Mouse (Mus musculus) left cerebral cortex, postnatal 36 days (tissue): ENCODE results near the gene Lpp. TPM values are rescaled to one million over a fixed set of nuclear protein-coding genes. Genes with fewer than 3 reads are reported as not detected.
A peak's percentile ranks its signal among the peaks of the same experiment; 100 is the strongest.

Experiments
- DNase-seq, 2 experiments: peaks; one replicate each; pipeline ENCODE4 v3.0.0; 2021 to 2022; ENCODE audit warnings: low spot score in 2 of 2, mixed read lengths in 1 of 2
- intact Hi-C: fragments of 180-260 bp; cut with DNase I; formaldehyde crosslinking; loops from one replicate; pipeline ENCODE4 v1.15.1; 2025
- total RNA-seq, 2 experiments: library from RNA; stranded (reverse); gene quantifications; 2 replicates each; pipeline ENCODE4 v1.2.3; 2021

Gene Lpp
- total RNA-seq, 2 experiments from 2014 or later, result 4.4 to 7.8 TPM

- DNase-seq, result no peak
- intact Hi-C loops, result no loop called here
Observed at GRCm38 (mm10) chr16:24737362-24738057, 344.2 kb downstream of the Lpp start.

GRCm38 (mm10) chr16:24740714-24741113 lies 347.4 kb downstream of the Lpp start:
- intact Hi-C loops, result no loop called here
- DNase-seq, result no peak

GRCm38 (mm10) chr16:24749816-24750215 lies 356.5 kb downstream of the Lpp start:
- no peak for DNase-seq

GRCm38 (mm10) chr16:24756141-24756540 lies 362.8 kb downstream of the Lpp start:
- intact Hi-C loops, result no loop called here
- DNase-seq, result no peak

More at GRCm38 (mm10) chr16:24749816-24750215, 356.5 kb downstream of the Lpp start:
- intact Hi-C loops, result no loop called here

- DNase-seq, result no peak
- intact Hi-C loops, result no loop called here
Observed at GRCm38 (mm10) chr16:24766051-24766450, 372.7 kb downstream of the Lpp start.

- DNase-seq, result no peak
Observed at GRCm38 (mm10) chr16:24766596-24766995, 373.3 kb downstream of the Lpp start.

GRCm38 (mm10) chr16:24777053-24777452 lies 383.7 kb downstream of the Lpp start:
- no peak for DNase-seq
- intact Hi-C loops, result no loop called here

More at GRCm38 (mm10) chr16:24766596-24766995, 373.3 kb downstream of the Lpp start:
- intact Hi-C loops, result no loop called here

- intact Hi-C loops, result no loop called here
- no peak for DNase-seq
Observed at GRCm38 (mm10) chr16:24778432-24779274, 385.3 kb downstream of the Lpp start.

GRCm38 (mm10) chr16:24780545-24780944 lies 387.2 kb downstream of the Lpp start:
- intact Hi-C loops, result no loop called here
- no peak for DNase-seq

GRCm38 (mm10) chr16:24781922-24782321 lies 388.6 kb downstream of the Lpp start:
- intact Hi-C loops, result no loop called here
- DNase-seq, result no peak

- intact Hi-C loops, result no loop called here
- no peak for DNase-seq
Observed at GRCm38 (mm10) chr16:24785651-24786050, 392.3 kb downstream of the Lpp start.

- intact Hi-C loops, result no loop called here
- DNase-seq, result no peak
Observed at GRCm38 (mm10) chr16:24788973-24789372, 395.7 kb downstream of the Lpp start.

GRCm38 (mm10) chr16:24791387-24791786 lies 398.1 kb downstream of the Lpp start:
- DNase-seq, result no peak
- intact Hi-C loops, result no loop called here

- intact Hi-C loops, result no loop called here
- no peak for DNase-seq
Observed at GRCm38 (mm10) chr16:24791984-24792383, 398.7 kb downstream of the Lpp start.

GRCm38 (mm10) chr16:24792836-24793235 lies 399.5 kb downstream of the Lpp start:
- intact Hi-C loops, result no loop called here
- no peak for DNase-seq

GRCm38 (mm10) chr16:24794665-24795064 lies 401.4 kb downstream of the Lpp start:
- DNase-seq, result no peak
- intact Hi-C loops, result no loop called here

GRCm38 (mm10) chr16:24801355-24801754 lies 408.0 kb downstream of the Lpp start:
- no peak for DNase-seq
- intact Hi-C loops, result no loop called here

- no peak for DNase-seq
- intact Hi-C loops, result no loop called here
Observed at GRCm38 (mm10) chr16:24801780-24802179, 408.5 kb downstream of the Lpp start.

- DNase-seq, result no peak
- intact Hi-C loops, result no loop called here
Observed at GRCm38 (mm10) chr16:24806093-24806492, 412.8 kb downstream of the Lpp start.

GRCm38 (mm10) chr16:24807565-24807964 lies 414.3 kb downstream of the Lpp start:
- intact Hi-C loops, result no loop called here
- no peak for DNase-seq

- intact Hi-C loops, result loop anchor here (10.0 kb wide), 1 partner anchor 825 kb away; the partner anchor contains the start of genes Bcl6 and Gm37419
- peak in 1 of 2 experiments; percentile 16 for DNase-seq
Observed at GRCm38 (mm10) chr16:24809811-24810210, 416.5 kb downstream of the Lpp start.
